ENCODE assay signal across 15 mouse cellular contexts in genomic region chr12:71769302-71769701, GRCm38 (mm10).
DNase-seq lines count a peak whose midpoint lies in the region; ATAC-seq lines count a peak whose summit lies in the region.
"Had no signal": no experiment of that assay in that cellular context is flagged by ENCODE, and none has a peak within 500 bp of the region (broad histone marks: within the 10 kb centered on the region; RNA-seq: fewer than 3 reads in every experiment).

No protein-coding gene starts in this region.

- peak overlapping the region; percentile 40; the same call in 1 of the 2 replicates for H3K4me3 ChIP-seq in hindbrain, embryonic 10.5 days
- H3K4me3 ChIP-seq in hindbrain, embryonic 11.5 days (ENCODE audit: low read depth, low read length): no peak overlapping the region
- no peak overlapping the region for H3K4me3 ChIP-seq in liver, embryonic 11.5 days (ENCODE audit: low read depth, low read length)
- H3K4me3 ChIP-seq in embryonic facial prominence, embryonic 13.5 days: no peak overlapping the region
- no peak overlapping the region for H3K4me3 ChIP-seq in limb, embryonic 12.5 days (replicated peaks)

- no peaks in the 10 kb centered on the region for H3K27me3 ChIP-seq in hindbrain, embryonic 10.5 days (ENCODE audit: insufficient read depth, poor library complexity, severe bottlenecking)
- no peaks in the 10 kb centered on the region for H3K27me3 ChIP-seq in hindbrain, embryonic 11.5 days (ENCODE audit: control insufficient read depth, insufficient read depth, low read length)
- H3K27me3 ChIP-seq in liver, embryonic 11.5 days (replicated peaks; ENCODE audit: control insufficient read depth, insufficient read depth, low read length): no peaks in the 10 kb centered on the region
- no peaks in the 10 kb centered on the region for H3K27me3 ChIP-seq in embryonic facial prominence, embryonic 13.5 days
- H3K27me3 ChIP-seq in limb, embryonic 12.5 days: no peaks in the 10 kb centered on the region; the same call in 1 of the 2 replicates
- H3K27me3 ChIP-seq: forebrain, embryonic 12.5 days had no signal

- no peak overlapping the region for H3K4me2 ChIP-seq in hindbrain, embryonic 11.5 days (replicated peaks; ENCODE audit: low read depth, low read length)
- peak overlapping the region; percentile 61 for H3K4me2 ChIP-seq in liver, embryonic 11.5 days
- peak overlapping the region; percentile 62 for H3K4me2 ChIP-seq in embryonic facial prominence, embryonic 13.5 days
- peak overlapping the region; percentile 49 for H3K4me2 ChIP-seq in limb, embryonic 12.5 days

- WGBS in hindbrain, embryonic 10.5 days: 60% methylated on average over 6 of the region's 6 CpGs
- 65% methylated on average over 6 of the region's 6 CpGs for WGBS in hindbrain, embryonic 11.5 days
- 69% methylated on average over 6 of the region's 6 CpGs for WGBS in liver, embryonic 11.5 days
- WGBS in embryonic facial prominence, embryonic 13.5 days: 57% methylated on average over 6 of the region's 6 CpGs
- WGBS in limb, embryonic 12.5 days: 51% methylated on average over 6 of the region's 6 CpGs

- H3K27ac ChIP-seq in hindbrain, embryonic 10.5 days: no peak overlapping the region
- no peak overlapping the region for H3K27ac ChIP-seq in hindbrain, embryonic 11.5 days (ENCODE audit: low read depth, low read length)
- no peak overlapping the region for H3K27ac ChIP-seq in liver, embryonic 11.5 days (ENCODE audit: low read depth, low read length)
- H3K27ac ChIP-seq in embryonic facial prominence, embryonic 13.5 days: no peak overlapping the region
- no peak overlapping the region for H3K27ac ChIP-seq in limb, embryonic 12.5 days
- H3K27ac ChIP-seq: forebrain, embryonic 12.5 days; left cerebral cortex, adult 2 months; liver, embryonic 14.5 days had no signal

- no peak for DNase-seq in hindbrain, embryonic 10.5 days (ENCODE audit: low spot score)
- no peak for DNase-seq in hindbrain, embryonic 11.5 days (ENCODE audit: low spot score)
- no peak for DNase-seq in liver, embryonic 11.5 days (ENCODE audit: low spot score)
- no peak for DNase-seq in liver
- no peak for DNase-seq in c-Kit-positive CD71-positive TER-119-positive erythroid progenitor cells, embryonic 14.5 days (ENCODE audit: low spot score)
- DNase-seq: adrenal gland, postnatal 25 days; cerebellum, postnatal 14 days; spleen, adult 18-20 months; thymus, postnatal 4 days had no signal

- H3K4me1 ChIP-seq in hindbrain, embryonic 10.5 days (replicated peaks): peaks cover 16% of the 10 kb centered on the region
- H3K4me1 ChIP-seq in hindbrain, embryonic 11.5 days (replicated peaks; ENCODE audit: control insufficient read depth, insufficient read depth, low read length): no peaks in the 10 kb centered on the region
- no peaks in the 10 kb centered on the region for H3K4me1 ChIP-seq in liver, embryonic 11.5 days (replicated peaks; ENCODE audit: control insufficient read depth, insufficient read depth, low read length)
- H3K4me1 ChIP-seq in embryonic facial prominence, embryonic 13.5 days: peaks cover 7% of the 10 kb centered on the region
- H3K4me1 ChIP-seq in limb, embryonic 12.5 days (replicated peaks): peaks cover 9% of the 10 kb centered on the region
- H3K4me1 ChIP-seq: forebrain, embryonic 12.5 days had no signal

- no peak for ATAC-seq in hindbrain, embryonic 11.5 days (ENCODE audit: low FRiP score)
- ATAC-seq in liver, embryonic 11.5 days (replicated peaks; ENCODE audit: low FRiP score): no peak
- no peak for ATAC-seq in embryonic facial prominence, embryonic 13.5 days (ENCODE audit: insufficient number of reproducible peaks, insufficient read depth, low FRiP score, low TSS enrichment, low read depth)
- no peak for ATAC-seq in limb, embryonic 12.5 days (ENCODE audit: insufficient number of reproducible peaks, insufficient read depth, low FRiP score, low TSS enrichment, low read depth)
- no peak for ATAC-seq in erythroblast, adult 5-6 weeks (replicated peaks; ENCODE audit: low FRiP score, poor library complexity, severe bottlenecking)

- no peaks in the 10 kb centered on the region for H3K36me3 ChIP-seq in hindbrain, embryonic 10.5 days
- no peaks in the 10 kb centered on the region for H3K36me3 ChIP-seq in hindbrain, embryonic 11.5 days (ENCODE audit: control insufficient read depth, insufficient read depth, low read length)
- H3K36me3 ChIP-seq in liver, embryonic 11.5 days (ENCODE audit: control insufficient read depth, insufficient read depth, low read length): no peaks in the 10 kb centered on the region
- H3K36me3 ChIP-seq in embryonic facial prominence, embryonic 13.5 days: no peaks in the 10 kb centered on the region
- H3K36me3 ChIP-seq in limb, embryonic 12.5 days: no peaks in the 10 kb centered on the region
- H3K36me3 ChIP-seq: forebrain, embryonic 12.5 days had no signal

- no peaks in the 10 kb centered on the region for H3K9me3 ChIP-seq in hindbrain, embryonic 10.5 days
- no peaks in the 10 kb centered on the region for H3K9me3 ChIP-seq in hindbrain, embryonic 11.5 days (ENCODE audit: control insufficient read depth, low read length)
- no peaks in the 10 kb centered on the region for H3K9me3 ChIP-seq in liver, embryonic 11.5 days (ENCODE audit: control insufficient read depth, low read length)
- peaks cover 3% of the 10 kb centered on the region; the same call in 1 of the 2 replicates for H3K9me3 ChIP-seq in embryonic facial prominence, embryonic 13.5 days
- no peaks in the 10 kb centered on the region for H3K9me3 ChIP-seq in limb, embryonic 12.5 days
- H3K9me3 ChIP-seq: forebrain, embryonic 12.5 days had no signal

- H3K9ac ChIP-seq in hindbrain, embryonic 11.5 days (ENCODE audit: low read depth, low read length): no peak overlapping the region
- H3K9ac ChIP-seq in liver, embryonic 11.5 days (ENCODE audit: low read depth, low read length): no peak overlapping the region
- H3K9ac ChIP-seq in embryonic facial prominence, embryonic 13.5 days: no peak overlapping the region
- H3K9ac ChIP-seq in limb, embryonic 12.5 days (replicated peaks): no peak overlapping the region
- H3K9ac ChIP-seq: forebrain, embryonic 12.5 days; liver, embryonic 14.5 days had no signal
